Mouse (Mus musculus) olfactory bulb, adult 2 months (tissue): Measurements from ENCODE around the gene Baat.
"Not testable (repeated sequence)": the region's sequence is repeated elsewhere in the genome, so short reads cannot be mapped to it uniquely, and the experiment has no call there.

ENCODE experiments used
- CTCF ChIP-seq: fragments of 200-500 bp; IDR thresholded peaks from 2 replicates; pipeline ENCODE4 v1.5.1; 2012; ENCODE audit warnings: low read depth, mild to moderate bottlenecking, low read length, moderate library complexity; ENCODE audit not compliant: insufficient read depth
- POLR2A ChIP-seq: fragments of 200-500 bp; IDR thresholded peaks from 2 replicates; pipeline ENCODE4 v1.6.1; 2012; ENCODE audit warnings: mild to moderate bottlenecking, low read depth, low read length, moderate library complexity; ENCODE audit not compliant: insufficient read depth

- TF ChIP-seq CTCF, POLR2A: not testable (repeated sequence)
Measured at GRCm38 (mm10) chr4:49451133-49451847, 55.1 kb downstream of the Baat start.
